Mouse (Mus musculus): ENCODE data around the gene Zdhhc11. TPM values are rescaled to one million over a fixed set of nuclear protein-coding genes. Genes with fewer than 3 reads are reported as not detected.
"Not testable (repeated sequence)": the region's sequence is repeated elsewhere in the genome, so short reads cannot be mapped to it uniquely, and the experiment has no call there.

The Zdhhc11 gene
- polyA plus RNA-seq, 1 experiment from 2014 or later, result not detected

DNA sequence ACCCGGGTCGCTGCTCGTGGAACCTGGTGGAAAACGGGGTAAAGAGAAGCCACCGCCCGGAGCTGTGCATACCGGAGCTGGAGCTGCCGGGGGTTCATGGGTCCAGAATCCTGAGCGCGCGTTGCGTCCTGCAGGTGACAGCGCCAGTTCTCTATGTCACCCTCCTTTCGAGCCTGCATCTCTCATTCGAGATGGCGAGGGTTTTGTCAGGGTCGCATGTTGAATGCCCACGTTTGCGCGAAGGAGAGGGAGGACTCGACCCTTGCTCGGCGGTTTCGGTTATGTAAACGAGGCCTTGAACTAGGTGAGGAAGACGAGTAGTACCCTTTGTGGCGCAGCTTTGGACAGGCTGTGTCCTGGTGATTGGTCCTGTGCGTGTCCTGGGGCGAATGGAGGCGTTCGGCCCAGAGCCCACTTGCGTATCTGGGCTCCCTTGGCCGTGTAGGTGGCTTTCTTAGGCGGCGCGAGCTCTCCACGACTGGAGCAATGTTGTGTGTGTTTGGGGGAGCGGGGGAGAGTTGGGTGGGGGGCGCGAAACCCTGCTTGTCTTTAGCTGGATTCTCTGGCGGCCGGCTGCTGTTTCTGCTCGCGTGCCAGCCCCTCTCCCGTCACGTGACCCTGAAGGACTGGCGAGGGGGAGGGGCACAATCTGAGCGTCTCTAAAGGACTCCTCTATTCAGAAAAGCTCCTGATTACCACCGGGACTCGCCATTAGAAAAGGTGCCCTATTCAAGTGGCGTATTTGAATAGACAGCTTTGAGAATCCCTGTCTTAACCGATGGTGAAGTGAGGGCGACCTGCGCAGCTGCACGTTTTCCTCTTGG, 46.4 kb downstream of the Zdhhc11 start:
- no peak overlapping the region for H3K27ac ChIP-seq (ENCODE audit: low read length)
- ATAC-seq (ENCODE audit: insufficient number of reproducible peaks, insufficient read depth, low FRiP score, low read depth), result no peak
- 1% methylated on average over 55 of the region's 55 CpGs for WGBS

GRCm38 (mm10) chr13:74010678-74011077, 47.0 kb downstream of the Zdhhc11 start:
- 21% methylated on average over 3 of the region's 3 CpGs for WGBS
- Histone ChIP-seq H3K9me3 (ENCODE audit: control insufficient read depth, low read depth, low read length) (no peaks in the 10 kb centered on the region), H3K4me3 (ENCODE audit: low read depth, low read length) (peak overlapping the region; percentile 48), H3K27ac (ENCODE audit: low read length) (no peak overlapping the region), H3K4me2 (replicated peaks; ENCODE audit: low read depth, low read length) (peak overlapping the region; percentile 100; the same call in 1 of the 2 replicates), H3K4me1 (ENCODE audit: control insufficient read depth, insufficient read depth, low read length) (0 out of 2 replicates have a peak, but pooled peaks cover 2% of the 10 kb centered on the region), H3K27me3 (ENCODE audit: control insufficient read depth, insufficient read depth, low read length) (0 out of 2 replicates have a peak, but pooled peaks cover 6% of the 10 kb centered on the region), H3K9ac (replicated peaks; ENCODE audit: low read depth, low read length) (no peak overlapping the region), H3K36me3 (ENCODE audit: control insufficient read depth, insufficient read depth, low read length) (no peaks in the 10 kb centered on the region)
- no peak for ATAC-seq (ENCODE audit: insufficient number of reproducible peaks, insufficient read depth, low FRiP score, low read depth)

More for the DNA sequence above, 46.4 kb downstream of the Zdhhc11 start:
- H3K9ac ChIP-seq (replicated peaks; ENCODE audit: low read depth, low read length), result no peak overlapping the region
- H3K4me1 ChIP-seq (ENCODE audit: control insufficient read depth, insufficient read depth, low read length), result 0 out of 2 replicates have a peak, but pooled peaks cover 2% of the 10 kb centered on the region
- peak overlapping the region; percentile 100 for H3K4me2 ChIP-seq (replicated peaks; ENCODE audit: low read depth, low read length)
- 0 out of 2 replicates have a peak, but pooled peaks cover 6% of the 10 kb centered on the region for H3K27me3 ChIP-seq (ENCODE audit: control insufficient read depth, insufficient read depth, low read length)
- H3K36me3 ChIP-seq (ENCODE audit: control insufficient read depth, insufficient read depth, low read length), result no peaks in the 10 kb centered on the region
- peak overlapping the region; percentile 48 for H3K4me3 ChIP-seq (ENCODE audit: low read depth, low read length)
- H3K9me3 ChIP-seq (ENCODE audit: control insufficient read depth, low read depth, low read length), result no peaks in the 10 kb centered on the region

DNA sequence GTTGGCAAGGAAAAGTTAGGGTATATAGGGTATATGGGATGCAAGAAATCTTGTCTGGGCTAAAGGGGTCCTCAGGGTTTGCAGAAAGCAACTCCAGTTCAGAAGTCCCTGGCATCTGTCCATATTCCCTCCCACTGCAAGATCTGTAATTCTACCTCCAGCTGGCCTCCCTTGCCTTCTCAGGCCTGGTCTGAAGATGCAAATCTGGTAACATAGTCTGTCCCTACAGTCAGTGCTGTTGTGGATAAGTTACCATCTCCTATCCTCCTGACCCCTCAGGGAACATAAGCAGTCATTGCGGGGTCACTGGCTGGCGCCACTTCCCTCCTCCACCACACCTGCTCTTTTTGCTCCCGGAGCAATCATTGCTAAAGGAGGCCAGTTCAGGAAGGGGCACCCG, 52.3 kb downstream of the Zdhhc11 start:
- no peak for ATAC-seq (ENCODE audit: insufficient number of reproducible peaks, insufficient read depth, low FRiP score, low read depth)
- no peaks in the 10 kb centered on the region for H3K27me3 ChIP-seq (ENCODE audit: control insufficient read depth, insufficient read depth, low read length)
- H3K4me2 ChIP-seq (replicated peaks; ENCODE audit: low read depth, low read length), result no peak overlapping the region
- H3K9ac ChIP-seq (replicated peaks; ENCODE audit: low read depth, low read length), result no peak overlapping the region
- no peak overlapping the region for H3K27ac ChIP-seq (ENCODE audit: low read length)
- H3K4me1 ChIP-seq (ENCODE audit: control insufficient read depth, insufficient read depth, low read length), result no peaks in the 10 kb centered on the region
- 69% methylated on average over 4 of the region's 4 CpGs for WGBS
- H3K4me3 ChIP-seq (ENCODE audit: low read depth, low read length), result no peak overlapping the region
- no peaks in the 10 kb centered on the region for H3K36me3 ChIP-seq (ENCODE audit: control insufficient read depth, insufficient read depth, low read length)
- no peaks in the 10 kb centered on the region for H3K9me3 ChIP-seq (ENCODE audit: control insufficient read depth, low read depth, low read length)

DNA sequence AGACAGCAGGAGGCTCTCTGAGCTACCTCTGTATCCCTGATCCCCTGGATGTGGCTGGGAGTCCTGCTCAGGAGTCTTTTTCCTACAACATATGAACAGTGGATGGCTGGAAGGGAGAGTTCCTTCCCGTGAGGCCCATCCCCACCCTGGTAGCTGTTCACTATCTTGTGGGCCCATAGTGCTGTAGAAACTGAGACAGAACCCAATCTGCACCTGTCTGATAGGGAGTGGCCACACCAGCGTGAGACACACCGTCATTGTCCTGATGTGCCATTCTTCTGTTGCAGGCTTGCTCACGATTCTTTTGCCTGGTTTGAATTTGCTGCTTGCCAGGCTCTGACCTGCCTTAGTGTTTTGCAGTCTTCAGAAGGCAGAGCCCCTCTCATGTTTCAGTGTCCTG, 53.8 kb downstream of the Zdhhc11 start:
- Histone ChIP-seq H3K27ac (ENCODE audit: low read length) (no peak overlapping the region), H3K36me3 (ENCODE audit: control insufficient read depth, insufficient read depth, low read length) (no peaks in the 10 kb centered on the region), H3K27me3 (ENCODE audit: control insufficient read depth, insufficient read depth, low read length) (no peaks in the 10 kb centered on the region), H3K9ac (replicated peaks; ENCODE audit: low read depth, low read length) (no peak overlapping the region), H3K4me1 (ENCODE audit: control insufficient read depth, insufficient read depth, low read length) (no peaks in the 10 kb centered on the region), H3K4me2 (replicated peaks; ENCODE audit: low read depth, low read length) (no peak overlapping the region), H3K4me3 (ENCODE audit: low read depth, low read length) (no peak overlapping the region), H3K9me3 (ENCODE audit: control insufficient read depth, low read depth, low read length) (no peaks in the 10 kb centered on the region)
- WGBS, result 74% methylated on average over 4 of the region's 4 CpGs
- ATAC-seq (ENCODE audit: insufficient number of reproducible peaks, insufficient read depth, low FRiP score, low read depth), result no peak

DNA sequence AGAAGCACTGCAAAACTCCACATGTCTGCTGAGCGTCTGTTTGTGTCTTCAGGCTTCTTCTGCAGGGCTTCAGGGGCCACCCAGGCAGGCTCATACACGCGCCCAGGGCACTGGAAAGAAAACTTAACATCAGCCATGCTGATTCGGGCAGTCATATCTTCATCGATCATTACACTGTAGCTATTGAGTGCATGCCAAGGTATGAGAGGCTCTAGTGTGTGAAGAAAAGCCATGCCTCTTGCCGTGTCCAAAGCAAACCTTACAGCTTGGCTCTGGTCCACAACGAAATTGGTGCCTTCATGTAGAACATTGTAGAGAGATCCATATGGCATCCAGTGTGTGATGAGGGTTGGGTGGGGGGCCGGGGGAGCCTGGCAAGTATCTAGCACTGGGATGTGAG, 55.4 kb downstream of the Zdhhc11 start:
- H3K4me3 ChIP-seq (ENCODE audit: low read depth, low read length); H3K4me1 ChIP-seq (ENCODE audit: control insufficient read depth, insufficient read depth, low read length); H3K27ac ChIP-seq (ENCODE audit: low read length); H3K9ac ChIP-seq (replicated peaks; ENCODE audit: low read depth, low read length); H3K27me3 ChIP-seq (ENCODE audit: control insufficient read depth, insufficient read depth, low read length); H3K9me3 ChIP-seq (ENCODE audit: control insufficient read depth, low read depth, low read length); H3K36me3 ChIP-seq (ENCODE audit: control insufficient read depth, insufficient read depth, low read length); H3K4me2 ChIP-seq (replicated peaks; ENCODE audit: low read depth, low read length); ATAC-seq (ENCODE audit: insufficient number of reproducible peaks, insufficient read depth, low FRiP score, low read depth): not testable (repeated sequence)
- 82% methylated on average over 8 of the region's 8 CpGs for WGBS

DNA sequence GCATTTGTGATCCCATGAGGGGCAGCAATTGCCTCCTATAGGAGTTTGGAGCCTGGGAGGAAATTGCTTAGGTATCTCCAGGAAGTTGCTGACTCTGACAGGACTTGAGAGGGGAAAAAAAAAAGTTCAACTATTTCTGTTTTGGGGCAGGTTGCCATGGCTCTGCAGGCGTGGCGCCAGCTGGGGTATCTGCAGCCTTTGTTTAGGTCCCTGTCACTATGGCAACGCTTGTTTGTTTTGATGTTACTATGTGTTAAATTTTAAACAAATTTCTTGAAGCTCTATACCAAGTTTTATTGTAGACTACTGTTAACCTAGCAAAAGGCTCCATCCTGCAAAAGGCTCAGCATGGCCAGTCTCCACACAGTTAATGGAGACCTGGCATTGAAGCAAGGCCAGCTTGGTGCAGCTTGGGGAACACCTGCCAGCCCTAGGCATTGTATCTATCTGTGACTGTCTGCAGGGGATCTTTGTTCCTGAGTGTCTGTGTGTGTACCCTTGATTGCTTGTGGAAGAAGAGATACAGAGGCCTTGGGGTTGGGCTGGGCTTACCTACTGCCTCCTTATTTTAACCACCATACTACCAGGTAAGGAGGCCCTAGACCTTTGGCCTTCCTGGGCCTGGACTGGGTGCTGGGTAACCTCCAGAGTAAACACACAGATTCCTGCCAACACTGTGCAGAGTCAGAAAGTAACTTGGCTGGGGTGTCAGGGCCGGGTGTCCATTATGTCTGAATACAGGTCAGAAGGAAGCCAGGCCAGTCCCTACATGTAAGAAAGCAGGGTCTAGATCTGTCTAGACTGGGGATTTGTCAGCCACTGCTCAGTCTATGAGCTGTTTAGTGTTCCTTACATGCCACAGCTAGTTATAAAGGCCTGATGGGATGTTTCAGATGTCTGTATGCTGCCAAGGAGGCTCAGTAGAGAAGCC, 61.8 kb downstream of the Zdhhc11 start:
- 68% methylated on average over 4 of the region's 4 CpGs for WGBS
- Histone ChIP-seq H3K4me2 (replicated peaks; ENCODE audit: low read depth, low read length) (no peak overlapping the region), H3K9ac (replicated peaks; ENCODE audit: low read depth, low read length) (no peak overlapping the region), H3K27me3 (ENCODE audit: control insufficient read depth, insufficient read depth, low read length) (no peaks in the 10 kb centered on the region), H3K9me3 (ENCODE audit: control insufficient read depth, low read depth, low read length) (no peaks in the 10 kb centered on the region), H3K36me3 (ENCODE audit: control insufficient read depth, insufficient read depth, low read length) (no peaks in the 10 kb centered on the region), H3K4me1 (ENCODE audit: control insufficient read depth, insufficient read depth, low read length) (no peaks in the 10 kb centered on the region), H3K27ac (ENCODE audit: low read length) (no peak overlapping the region), H3K4me3 (ENCODE audit: low read depth, low read length) (no peak overlapping the region)
- peak; percentile 20; the same call in 1 of the 2 replicates for ATAC-seq (ENCODE audit: insufficient number of reproducible peaks, insufficient read depth, low FRiP score, low read depth)

- no peaks in the 10 kb centered on the region for H3K27me3 ChIP-seq (ENCODE audit: control insufficient read depth, insufficient read depth, low read length)
- peak; percentile 48 for ATAC-seq (ENCODE audit: insufficient number of reproducible peaks, insufficient read depth, low FRiP score, low read depth)
- H3K4me2 ChIP-seq (replicated peaks; ENCODE audit: low read depth, low read length), result no peak overlapping the region
- WGBS, result 19% methylated on average over 2 of the region's 2 CpGs
- H3K4me1 ChIP-seq (ENCODE audit: control insufficient read depth, insufficient read depth, low read length), result no peaks in the 10 kb centered on the region
- no peaks in the 10 kb centered on the region for H3K36me3 ChIP-seq (ENCODE audit: control insufficient read depth, insufficient read depth, low read length)
- no peak overlapping the region for H3K9ac ChIP-seq (replicated peaks; ENCODE audit: low read depth, low read length)
- no peaks in the 10 kb centered on the region for H3K9me3 ChIP-seq (ENCODE audit: control insufficient read depth, low read depth, low read length)
- H3K27ac ChIP-seq (ENCODE audit: low read length), result no peak overlapping the region
- no peak overlapping the region for H3K4me3 ChIP-seq (ENCODE audit: low read depth, low read length)
Observed at GRCm38 (mm10) chr13:74026215-74026614, 62.6 kb downstream of the Zdhhc11 start.

DNA sequence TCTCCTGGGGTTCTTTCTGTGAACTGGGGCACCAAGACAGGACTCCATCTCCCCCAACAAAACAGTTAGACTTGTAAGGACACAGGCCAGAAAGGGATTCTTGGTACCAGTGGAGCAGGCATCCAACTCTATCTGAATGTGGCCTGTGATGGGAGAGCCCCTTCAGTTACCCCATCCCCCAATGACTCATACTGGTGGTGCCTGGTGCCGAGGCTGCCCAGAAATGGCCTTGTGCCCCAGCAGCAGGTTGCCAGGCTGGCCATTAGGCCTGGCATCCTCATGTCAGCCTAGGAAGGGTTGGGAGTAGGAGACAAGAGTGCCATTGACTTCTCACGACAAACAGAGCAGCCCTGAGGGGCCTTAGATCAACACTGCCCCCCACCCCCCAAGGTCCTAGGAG, 64.5 kb downstream of the Zdhhc11 start:
- H3K27me3 ChIP-seq (ENCODE audit: control insufficient read depth, insufficient read depth, low read length), result no peaks in the 10 kb centered on the region
- ATAC-seq (ENCODE audit: insufficient number of reproducible peaks, insufficient read depth, low FRiP score, low read depth), result no peak
- H3K27ac ChIP-seq (ENCODE audit: low read length), result no peak overlapping the region
- 61% methylated on average over 2 of the region's 2 CpGs for WGBS
- H3K9ac ChIP-seq (replicated peaks; ENCODE audit: low read depth, low read length), result no peak overlapping the region
- H3K4me3 ChIP-seq (ENCODE audit: low read depth, low read length), result no peak overlapping the region
- no peak overlapping the region for H3K4me2 ChIP-seq (replicated peaks; ENCODE audit: low read depth, low read length)
- H3K4me1 ChIP-seq (ENCODE audit: control insufficient read depth, insufficient read depth, low read length), result no peaks in the 10 kb centered on the region
- no peaks in the 10 kb centered on the region for H3K9me3 ChIP-seq (ENCODE audit: control insufficient read depth, low read depth, low read length)
- no peaks in the 10 kb centered on the region for H3K36me3 ChIP-seq (ENCODE audit: control insufficient read depth, insufficient read depth, low read length)
